Mouse (Mus musculus) hindbrain, embryonic 10.5 days (tissue): ENCODE results near the gene Layn. TPM values are rescaled to one million over a fixed set of nuclear protein-coding genes. Genes with fewer than 3 reads are reported as not detected.

Experiments
- DNase-seq: peaks from one replicate; pipeline ENCODE4 v3.0.0-alpha.2; 2017; ENCODE audit warnings: low spot score
- H3K27ac ChIP-seq: fragments of 300-500 bp; sonication (generic); 2 replicates; pipeline ENCODE4 v1.5.1; 2016; ENCODE audit warnings: mild to moderate bottlenecking, moderate library complexity
- H3K27me3 ChIP-seq: fragments of 300-500 bp; sonication (generic); 2 replicates; pipeline ENCODE4 v1.6.1; 2016; ENCODE audit warnings: mild to moderate bottlenecking; ENCODE audit not compliant: poor library complexity, insufficient read depth, severe bottlenecking
- H3K36me3 ChIP-seq: fragments of 300-500 bp; sonication (generic); 2 replicates; pipeline ENCODE4 v1.6.1; 2016; ENCODE audit warnings: mild to moderate bottlenecking, moderate library complexity
- H3K4me1 ChIP-seq: fragments of 300-500 bp; sonication (generic); replicated peaks from 2 replicates; pipeline ENCODE4 v1.6.1; 2016; ENCODE audit warnings: mild to moderate bottlenecking
- H3K4me3 ChIP-seq: fragments of 300-500 bp; sonication (generic); 2 replicates; pipeline ENCODE4 v1.5.1; 2016; ENCODE audit warnings: mild to moderate bottlenecking, moderate library complexity
- H3K9me3 ChIP-seq: fragments of 300-500 bp; sonication (generic); 2 replicates; pipeline ENCODE4 v1.6.1; 2016; ENCODE audit warnings: mild to moderate bottlenecking, moderate library complexity
- WGBS: fragments of 180-500 bp; shearing (Covaris S2); methylation state at CpG from one replicate; pipeline ENCODE4 v1.1.7; 2016; 5-methylcytosine and 5-hydroxymethylcytosine counted together
- polyA plus RNA-seq: library from polyadenylated mRNA; unstranded; fragments of >200 nt; fragmentation: Nextera tagmentation; extraction: Ambion mirVana; gene quantifications from 2 replicates; pipeline ENCODE4 v1.2.1, GENCODE M21; 2016

Layn gene
- polyA plus RNA-seq, 1 experiment from 2014 or later, result 0.98 TPM

DNA sequence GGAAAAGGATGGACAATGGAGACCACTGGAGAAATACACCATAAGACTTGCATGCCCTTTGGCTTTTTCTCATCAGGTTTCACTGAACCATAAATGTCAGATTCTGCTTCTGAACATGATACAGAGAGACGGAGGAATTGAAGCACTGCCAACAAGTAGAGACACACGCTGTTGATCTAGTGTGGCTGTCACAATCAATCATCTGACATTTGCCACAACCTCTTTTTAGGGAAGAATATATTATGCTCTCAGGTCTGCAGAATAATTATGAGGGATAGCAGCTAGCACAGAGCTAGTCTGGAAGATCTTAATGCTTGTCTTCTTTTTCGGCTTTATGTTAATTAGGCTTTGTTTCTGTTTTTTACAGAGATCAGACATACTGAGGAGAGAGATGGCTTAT is 8.7 kb downstream of the Layn start:
- Histone ChIP-seq H3K27ac (no peak overlapping the region), H3K27me3 (no peaks in the 10 kb centered on the region), H3K36me3 (no peaks in the 10 kb centered on the region), H3K9me3 (no peaks in the 10 kb centered on the region), H3K4me3 (no peak overlapping the region), H3K4me1 (no peaks in the 10 kb centered on the region)
- no peak for DNase-seq
- 81% methylated on average over 3 of the region's 3 CpGs for WGBS

DNA sequence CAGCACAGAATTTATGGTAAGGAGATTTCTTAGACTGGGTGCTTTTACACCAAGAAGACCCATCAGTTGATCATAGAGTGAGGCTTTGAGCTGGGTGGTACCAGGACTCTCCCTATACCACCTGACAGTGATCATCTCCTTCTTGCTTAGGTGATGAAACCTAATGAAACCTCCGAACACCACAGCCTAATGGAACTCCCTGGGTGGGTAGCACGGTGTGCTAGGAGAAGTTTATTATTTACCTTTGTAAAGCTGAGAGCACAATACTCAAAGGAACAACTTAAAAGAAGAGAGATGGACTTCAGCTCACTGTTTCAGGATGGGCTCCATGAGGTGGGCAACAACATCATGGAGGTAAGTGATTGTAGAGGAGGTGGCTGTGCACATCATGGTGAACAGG is 16.3 kb downstream of the Layn start, which contains the start of gene Btg4:
Gene Btg4, plus strand, starts transcription at position 301 of the 400 bp plus-strand sequence.
- 89% methylated on average over 2 of the region's 2 CpGs for WGBS

DNA sequence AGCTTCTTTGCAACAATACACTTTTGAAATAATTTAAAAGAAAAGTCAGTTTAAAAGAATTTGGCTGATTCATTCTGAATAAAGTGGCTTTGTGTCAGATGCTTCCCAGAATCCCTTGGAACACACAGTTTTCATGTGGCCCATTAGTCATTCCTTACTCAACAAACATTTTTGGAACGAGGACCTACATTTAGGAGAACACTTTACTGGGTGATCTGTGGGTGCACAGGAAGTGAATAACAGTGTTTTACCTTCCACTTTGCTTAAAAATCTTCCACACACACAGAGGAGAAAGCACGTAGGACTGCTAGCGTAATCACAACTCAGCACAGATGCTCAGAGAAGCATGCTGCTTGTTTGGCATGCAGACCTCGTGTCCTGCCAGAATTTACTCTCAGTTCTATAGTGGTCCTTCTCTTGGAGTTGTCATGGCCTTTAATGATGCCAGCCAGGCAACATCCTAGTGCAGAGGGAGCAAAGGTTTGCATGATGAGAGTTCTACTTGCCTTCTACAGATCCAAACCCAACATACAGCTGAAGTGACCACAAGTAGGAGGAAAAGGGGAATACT is 17.9 kb downstream of the Layn start:
- no peak overlapping the region for H3K27ac ChIP-seq
- WGBS, result 83% methylated on average over 4 of the region's 4 CpGs
- no peak for DNase-seq
- no peaks in the 10 kb centered on the region for H3K36me3 ChIP-seq
- no peak overlapping the region for H3K4me3 ChIP-seq
- no peaks in the 10 kb centered on the region for H3K27me3 ChIP-seq
- no peaks in the 10 kb centered on the region for H3K4me1 ChIP-seq
- no peaks in the 10 kb centered on the region for H3K9me3 ChIP-seq

More for the DNA sequence above, 16.3 kb downstream of the Layn start, which contains the start of gene Btg4:
- no peaks in the 10 kb centered on the region for H3K9me3 ChIP-seq
- H3K27ac ChIP-seq, result no peak within 1 kb of the TSS
- no peaks in the 10 kb centered on the region for H3K36me3 ChIP-seq
- H3K4me1 ChIP-seq, result no peaks in the 10 kb centered on the region
- H3K27me3 ChIP-seq, result no peaks in the 10 kb centered on the region
- no peak for DNase-seq
- no peak within 1 kb of the TSS for H3K4me3 ChIP-seq

DNA sequence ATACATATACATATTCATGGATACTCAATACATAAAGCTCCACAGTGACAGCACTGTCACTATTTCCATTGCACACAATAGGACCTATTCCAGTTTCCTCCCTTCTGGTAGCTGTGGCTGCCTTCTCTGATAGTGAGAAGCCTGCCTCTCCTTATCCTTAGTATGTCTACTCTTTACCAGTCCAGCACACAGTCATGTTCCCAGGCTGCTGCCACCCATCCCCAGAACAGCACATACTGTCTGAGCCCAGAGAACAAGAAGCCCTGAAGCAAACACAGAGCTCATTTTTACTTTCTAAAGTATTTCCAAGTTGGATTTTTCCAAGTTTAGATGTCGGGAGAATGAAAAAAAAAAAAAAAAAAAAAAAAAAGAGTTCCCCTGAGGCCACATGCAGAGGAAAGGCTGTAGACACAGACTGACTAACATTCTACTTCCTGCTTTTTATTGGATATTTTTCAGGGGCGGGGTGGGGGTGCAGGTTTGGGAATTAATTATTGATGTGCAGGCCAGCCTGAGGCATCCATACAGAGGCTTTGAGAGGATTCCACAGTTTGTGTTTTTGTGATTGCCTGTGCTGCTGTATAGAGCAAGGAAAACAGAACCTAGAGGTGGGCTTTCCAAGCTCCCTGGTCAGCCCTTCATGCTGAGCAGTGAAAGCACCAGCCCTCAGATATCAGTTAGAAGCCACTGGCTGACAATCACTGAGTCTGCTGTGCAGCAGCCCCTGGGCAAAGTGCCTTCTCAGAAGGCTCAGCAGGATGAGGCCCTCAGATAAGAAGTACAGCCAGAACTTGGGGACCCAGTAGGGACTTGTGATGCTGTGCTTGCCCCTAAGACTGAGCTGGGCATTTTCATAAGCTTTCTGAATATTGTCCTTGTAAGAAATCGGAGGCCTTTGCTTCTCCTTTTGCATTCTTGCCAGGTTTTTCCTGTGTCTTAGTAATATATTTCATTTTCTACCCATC is 20.3 kb downstream of the Layn start:
- no peaks in the 10 kb centered on the region for H3K4me1 ChIP-seq
- no peaks in the 10 kb centered on the region for H3K9me3 ChIP-seq
- H3K4me3 ChIP-seq, result no peak overlapping the region
- no peaks in the 10 kb centered on the region for H3K27me3 ChIP-seq
- no peak overlapping the region for H3K27ac ChIP-seq
- WGBS, result 74% methylated on average over 3 of the region's 3 CpGs
- no peaks in the 10 kb centered on the region for H3K36me3 ChIP-seq
- no peak for DNase-seq

DNA sequence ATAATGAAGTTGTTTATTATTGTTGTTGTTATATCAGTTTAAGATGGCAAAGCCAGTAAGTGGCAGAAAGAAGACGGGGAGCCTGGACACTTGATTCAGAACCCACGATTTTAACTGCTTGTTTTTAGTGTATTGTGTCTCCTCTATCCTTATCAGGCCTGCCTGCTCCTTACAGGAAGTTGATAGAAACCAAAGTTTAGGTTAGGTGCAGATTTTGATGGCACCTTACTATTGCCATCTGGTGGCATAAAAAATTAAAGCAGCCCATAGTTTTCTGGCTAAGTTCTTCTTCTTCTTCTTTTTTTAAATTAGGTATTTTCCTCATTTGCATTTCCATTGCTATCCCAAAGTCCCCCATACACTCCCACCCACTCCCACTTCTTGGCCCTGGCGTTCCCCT is 24.7 kb downstream of the Layn start:
- WGBS, result 69% methylated on average over 3 of the region's 3 CpGs
- no peak overlapping the region for H3K27ac ChIP-seq
- DNase-seq, result no peak
- no peaks in the 10 kb centered on the region for H3K4me1 ChIP-seq
- no peak overlapping the region for H3K4me3 ChIP-seq
- no peaks in the 10 kb centered on the region for H3K27me3 ChIP-seq
- no peaks in the 10 kb centered on the region for H3K9me3 ChIP-seq
- H3K36me3 ChIP-seq, result no peaks in the 10 kb centered on the region

DNA sequence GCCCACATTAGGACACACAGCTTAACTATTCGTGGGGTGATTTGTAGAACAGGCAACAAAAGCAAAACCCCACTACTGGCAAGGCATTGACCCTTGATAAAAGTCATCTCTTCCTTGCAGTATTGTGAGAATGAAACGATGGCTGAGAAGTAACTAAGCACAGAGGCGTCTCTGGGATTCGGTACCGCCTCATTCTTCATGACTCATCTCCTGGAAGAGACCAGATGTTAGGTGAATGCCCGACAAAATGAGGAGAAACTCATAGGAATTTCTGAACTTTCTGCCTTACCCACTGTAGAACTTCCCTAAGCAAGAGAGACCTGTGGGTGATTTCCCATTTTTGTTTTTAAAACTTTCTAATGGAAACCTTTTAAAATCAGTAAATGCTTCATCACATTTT is 34.8 kb downstream of the Layn start:
- no peak overlapping the region for H3K27ac ChIP-seq
- no peaks in the 10 kb centered on the region for H3K9me3 ChIP-seq
- no peak for DNase-seq
- no peak overlapping the region for H3K4me3 ChIP-seq
- WGBS, result 86% methylated on average over 6 of the region's 6 CpGs
- no peaks in the 10 kb centered on the region for H3K27me3 ChIP-seq
- H3K36me3 ChIP-seq, result no peaks in the 10 kb centered on the region
- H3K4me1 ChIP-seq, result no peaks in the 10 kb centered on the region

DNA sequence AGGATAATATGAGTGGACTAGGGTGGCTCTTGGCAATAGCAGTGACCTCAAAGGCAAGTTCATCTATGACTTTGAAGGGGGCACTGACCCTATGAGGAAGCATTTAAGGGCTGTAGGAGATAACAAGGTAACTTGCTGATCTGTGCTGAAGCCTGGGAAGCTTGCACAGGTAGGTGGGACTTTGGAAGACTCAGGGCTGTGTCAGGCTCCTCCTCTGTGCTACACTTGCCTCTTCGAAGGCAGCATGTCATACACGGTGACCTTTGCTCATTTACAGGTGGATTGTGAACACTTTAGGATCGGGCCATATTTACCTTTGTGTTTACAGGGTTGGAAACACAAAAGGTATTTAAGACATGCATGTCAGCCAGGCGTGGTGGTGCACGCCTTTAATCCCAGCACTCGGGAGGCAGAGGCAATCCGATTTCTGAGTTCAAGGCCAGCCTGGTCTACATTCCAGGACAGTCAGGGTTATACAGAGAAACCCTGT is 35.4 kb downstream of the Layn start:
- Histone ChIP-seq H3K36me3 (no peaks in the 10 kb centered on the region), H3K4me3 (no peak overlapping the region), H3K9me3 (no peaks in the 10 kb centered on the region), H3K27me3 (no peaks in the 10 kb centered on the region), H3K27ac (no peak overlapping the region), H3K4me1 (no peaks in the 10 kb centered on the region)
- WGBS, result 92% methylated on average over 7 of the region's 7 CpGs
- DNase-seq, result no peak

DNA sequence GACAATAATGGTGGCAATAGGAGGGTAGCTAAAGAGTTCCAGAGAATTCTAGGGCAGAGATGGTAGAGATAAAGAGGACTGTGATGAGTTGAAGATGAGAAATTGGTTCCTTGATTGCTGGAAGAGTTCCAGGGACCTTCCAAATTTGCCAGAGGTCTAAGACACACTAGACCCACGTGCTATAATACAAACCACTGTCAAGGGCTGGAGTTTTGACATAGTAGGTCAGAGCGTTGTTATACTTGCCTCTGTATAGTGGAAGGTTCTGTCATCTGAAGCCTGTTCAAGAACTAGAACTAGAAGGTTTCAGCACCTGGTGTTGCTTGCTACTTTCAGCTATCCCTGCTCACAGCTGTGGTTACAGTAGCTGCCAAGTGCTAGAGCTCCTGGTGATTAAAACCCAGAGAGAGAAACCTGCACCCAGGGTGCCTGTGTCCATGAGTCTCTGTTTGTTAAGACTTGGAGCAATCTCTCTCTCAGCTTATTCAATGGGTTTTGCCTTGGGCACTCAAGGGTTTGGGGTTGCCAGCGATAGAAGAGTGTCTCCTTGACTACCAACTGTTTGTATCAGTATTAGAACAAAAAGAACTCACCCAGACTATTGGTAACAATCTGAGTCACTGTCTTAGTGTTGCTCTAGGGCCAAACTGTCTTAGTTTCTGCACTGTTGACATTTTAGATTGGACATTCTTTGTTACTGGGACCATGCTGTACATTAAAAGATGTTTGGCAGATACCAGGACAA is 43.9 kb downstream of the Layn start:
- no peaks in the 10 kb centered on the region for H3K36me3 ChIP-seq
- no peak overlapping the region for H3K4me3 ChIP-seq
- no peak for DNase-seq
- no peaks in the 10 kb centered on the region for H3K27me3 ChIP-seq
- no peaks in the 10 kb centered on the region for H3K9me3 ChIP-seq
- H3K27ac ChIP-seq, result no peak overlapping the region
- no peaks in the 10 kb centered on the region for H3K4me1 ChIP-seq
- 80% methylated on average over 3 of the region's 3 CpGs for WGBS

DNA sequence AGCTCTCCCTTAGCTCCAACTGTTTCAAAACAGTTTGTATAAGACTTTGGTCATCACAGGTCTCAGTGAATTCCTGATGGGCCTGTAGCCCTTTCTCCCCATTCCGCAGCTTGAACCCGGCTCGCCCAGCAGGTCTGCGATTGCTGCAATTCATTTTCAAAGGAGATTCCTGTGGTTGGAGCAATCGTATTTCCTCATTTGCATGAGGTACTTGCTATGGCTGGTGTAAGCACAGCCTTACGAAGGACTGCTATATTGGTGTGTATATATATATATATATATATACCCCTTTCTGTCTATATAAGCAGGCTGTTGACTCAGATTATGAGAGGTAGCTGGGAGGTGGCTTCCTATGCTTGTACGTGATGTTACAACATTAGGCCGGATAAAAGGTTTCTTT is 44.6 kb downstream of the Layn start:
- 65% methylated on average over 8 of the region's 8 CpGs for WGBS
- Histone ChIP-seq H3K27me3 (no peaks in the 10 kb centered on the region), H3K9me3 (no peaks in the 10 kb centered on the region), H3K4me3 (no peak overlapping the region), H3K27ac (no peak overlapping the region), H3K4me1 (no peaks in the 10 kb centered on the region), H3K36me3 (no peaks in the 10 kb centered on the region)
- DNase-seq, result no peak

DNA sequence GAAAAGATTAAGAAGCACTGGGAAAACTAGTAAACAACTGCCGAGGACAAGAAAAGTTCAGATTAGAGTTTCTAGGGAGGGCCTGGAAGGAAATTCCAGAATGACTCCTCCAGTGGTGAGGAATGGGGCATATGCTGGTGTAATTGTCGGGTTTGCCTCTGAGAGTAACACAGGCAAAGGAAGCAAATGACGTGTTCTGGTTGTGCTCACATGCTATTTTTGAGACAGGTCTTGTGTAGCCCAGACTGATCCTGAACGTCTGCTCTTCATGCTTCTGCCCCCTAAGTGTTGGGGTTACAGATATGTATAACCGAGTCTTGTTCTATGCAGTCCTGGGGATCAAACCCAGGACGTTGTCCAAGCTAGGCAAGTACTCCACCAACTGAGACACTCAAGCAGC is 45.3 kb downstream of the Layn start:
- WGBS, result 80% methylated on average over 6 of the region's 6 CpGs
- Histone ChIP-seq H3K9me3 (no peaks in the 10 kb centered on the region), H3K36me3 (no peaks in the 10 kb centered on the region), H3K27me3 (no peaks in the 10 kb centered on the region), H3K4me1 (no peaks in the 10 kb centered on the region), H3K27ac (no peak overlapping the region), H3K4me3 (no peak overlapping the region)
- DNase-seq, result no peak

DNA sequence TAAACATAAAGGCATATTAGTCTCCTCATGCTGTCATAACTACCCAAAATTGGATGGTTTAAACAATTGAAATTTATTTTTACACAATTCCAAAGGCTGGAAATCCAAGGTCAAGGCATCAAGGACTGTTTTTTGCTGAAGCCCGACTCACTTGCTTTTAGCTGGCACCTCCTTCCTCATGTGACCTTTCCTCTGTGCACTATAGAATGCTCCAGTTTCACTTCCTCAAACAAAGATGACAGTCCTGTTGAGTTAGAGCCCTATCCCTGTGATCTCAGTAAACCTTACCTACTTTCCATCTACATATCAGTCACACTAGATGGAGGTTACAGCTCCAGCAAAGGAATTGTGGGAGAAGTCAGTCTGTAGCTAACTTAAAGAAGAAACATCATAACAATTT is 46.7 kb downstream of the Layn start:
- no peak for DNase-seq
- Histone ChIP-seq H3K36me3 (no peaks in the 10 kb centered on the region), H3K4me1 (no peaks in the 10 kb centered on the region), H3K9me3 (no peaks in the 10 kb centered on the region), H3K4me3 (no peak overlapping the region), H3K27me3 (no peaks in the 10 kb centered on the region), H3K27ac (no peak overlapping the region)
- WGBS, result 52% methylated on average over 1 of the region's 1 CpGs

DNA sequence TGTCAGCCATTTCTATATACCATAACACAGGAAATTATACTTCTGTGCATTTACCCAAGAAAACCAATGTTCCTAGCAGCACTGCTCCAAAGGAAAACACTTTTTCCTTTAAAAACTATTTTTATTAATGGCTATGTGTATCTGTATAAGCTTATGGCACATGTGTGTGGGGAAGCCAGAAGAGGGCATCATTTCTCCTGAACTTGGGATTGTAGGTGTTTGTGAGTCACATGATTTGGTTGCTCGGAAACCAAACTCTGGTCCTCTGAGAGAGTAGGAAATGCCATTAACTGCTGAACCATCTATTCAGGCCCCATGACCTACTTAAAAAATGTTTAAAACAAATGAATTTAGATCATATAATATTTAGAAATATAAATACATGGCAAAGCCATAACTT is 49.9 kb downstream of the Layn start:
- Histone ChIP-seq H3K4me3 (no peak overlapping the region), H3K36me3 (no peaks in the 10 kb centered on the region)

More for the DNA sequence above, 49.9 kb downstream of the Layn start:
- WGBS, result 89% methylated on average over 1 of the region's 1 CpGs
- no peak for DNase-seq
- H3K4me1 ChIP-seq, result no peaks in the 10 kb centered on the region
- H3K27me3 ChIP-seq, result no peaks in the 10 kb centered on the region
- H3K9me3 ChIP-seq, result no peaks in the 10 kb centered on the region
- no peak overlapping the region for H3K27ac ChIP-seq
